Mouse (Mus musculus): ENCODE measurements at regions not wholly inside any gene's neighbourhood (a gene's known extent, or its start where the extent isn't known, plus 50 kb on each side); places are given as distances from the start of the nearest gene placed in this dataset.

DNA sequence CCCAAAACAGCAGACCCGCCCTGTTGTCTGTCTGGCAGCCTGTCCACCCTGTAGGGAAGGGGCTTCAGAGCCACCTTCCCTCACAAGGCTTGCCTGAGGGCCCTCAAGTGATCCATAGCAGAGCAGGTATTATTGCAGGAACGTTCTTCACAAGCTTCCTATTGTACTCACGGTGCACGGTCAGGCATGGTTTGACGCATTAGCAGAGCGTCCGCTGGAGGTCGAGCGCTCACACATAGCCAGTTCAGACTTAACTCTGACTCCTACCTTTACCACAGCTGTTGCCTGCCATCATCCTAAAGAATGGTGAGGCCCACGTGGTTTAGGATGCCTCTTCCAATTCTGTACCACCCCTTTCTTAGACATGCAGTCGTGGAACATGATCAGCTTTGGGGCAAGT is 71.1 kb downstream of the Mcfd2 start:
- TF ChIP-seq EP300 (IDR thresholded peaks at IDR 0.05; ENCODE audit: low read depth) (no peak), CTCF (IDR thresholded peaks at IDR 0.05; ENCODE audit: low read depth) (no peak)
- ATAC-seq (no peak), DNase-seq (no peak)
- no peaks in the 10 kb centered on the region for H3K36me3 ChIP-seq (replicated peaks; ENCODE audit: insufficient read depth, low read length)
- 69% methylated on average over 11 of the region's 11 CpGs for WGBS (ENCODE audit: insufficient replicate concordance)
- H3K4me3 ChIP-seq (ENCODE audit: low read depth, low read length): no peak overlapping the region
- no peak overlapping the region for H3K4me2 ChIP-seq (ENCODE audit: low read depth, low read length)
- H3K9me3 ChIP-seq (ENCODE audit: low read length): no peaks in the 10 kb centered on the region
- H3K27me3 ChIP-seq (ENCODE audit: insufficient read depth, low read length): no peaks in the 10 kb centered on the region
- no peak overlapping the region for H3K9ac ChIP-seq (replicated peaks)
- H3K4me1 ChIP-seq (ENCODE audit: insufficient read depth): no peaks in the 10 kb centered on the region
- no peak overlapping the region for H3K27ac ChIP-seq (ENCODE audit: low read depth)

DNA sequence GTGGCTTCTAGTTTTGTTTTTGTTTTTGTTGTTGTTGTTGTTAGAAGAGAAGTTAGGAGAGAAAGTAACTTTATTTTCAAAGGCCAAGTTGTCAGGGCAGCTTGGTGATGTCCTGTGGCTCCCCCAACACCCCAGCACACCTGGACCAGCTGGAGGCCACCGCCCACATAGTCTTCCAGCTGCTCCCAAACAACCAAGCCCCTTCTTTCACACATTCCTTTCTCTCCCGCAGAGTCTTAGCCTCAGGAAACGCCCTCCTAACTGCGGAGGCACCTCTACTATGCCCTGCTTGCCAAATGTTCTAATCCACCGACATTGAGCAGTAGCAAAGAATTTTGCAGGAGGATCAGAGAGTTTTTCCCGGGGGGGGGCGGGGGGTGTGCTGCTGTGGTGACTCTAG is 72.3 kb downstream of the Mcfd2 start:
- H3K27me3 ChIP-seq (ENCODE audit: insufficient read depth, low read length): no peaks in the 10 kb centered on the region
- no peak overlapping the region for H3K4me3 ChIP-seq (ENCODE audit: low read depth, low read length)
- no peaks in the 10 kb centered on the region for H3K4me1 ChIP-seq (ENCODE audit: insufficient read depth)
- no peaks in the 10 kb centered on the region for H3K9me3 ChIP-seq (ENCODE audit: low read length)
- DNase-seq (no peak), ATAC-seq (no peak)
- no peak overlapping the region for H3K27ac ChIP-seq (ENCODE audit: low read depth)
- no peak overlapping the region for H3K4me2 ChIP-seq (ENCODE audit: low read depth, low read length)
- no peak overlapping the region for H3K9ac ChIP-seq (replicated peaks)
- no peaks in the 10 kb centered on the region for H3K36me3 ChIP-seq (replicated peaks; ENCODE audit: insufficient read depth, low read length)
- TF ChIP-seq CTCF (IDR thresholded peaks at IDR 0.05; ENCODE audit: low read depth): no peak
- TF ChIP-seq EP300 (IDR thresholded peaks at IDR 0.05; ENCODE audit: low read depth): no peak
- 36% methylated on average over 7 of the region's 7 CpGs for WGBS (ENCODE audit: insufficient replicate concordance)

DNA sequence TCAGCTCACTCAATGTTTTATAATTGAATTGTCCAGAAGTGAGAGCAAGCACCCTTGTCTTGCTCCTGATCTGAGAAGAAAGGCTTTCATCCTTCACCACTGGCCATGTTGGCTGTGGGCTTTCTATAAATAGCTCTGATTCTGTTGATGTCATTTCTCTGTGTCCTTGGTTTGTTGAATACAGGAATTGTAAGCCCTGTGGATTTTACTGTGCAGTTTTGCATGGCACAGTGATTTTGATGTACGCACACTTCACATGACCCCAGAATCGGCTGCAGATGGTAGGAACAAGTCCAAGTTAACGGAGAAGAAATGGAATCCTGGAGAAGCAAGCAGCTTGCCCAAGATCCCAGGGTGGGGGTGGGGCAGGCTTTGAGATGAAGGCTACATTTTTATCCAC is 76.1 kb downstream of the Mcfd2 start:
- Histone ChIP-seq H3K4me1 (ENCODE audit: insufficient read depth) (no peaks in the 10 kb centered on the region), H3K9me3 (ENCODE audit: low read length) (no peaks in the 10 kb centered on the region), H3K4me3 (ENCODE audit: low read depth, low read length) (no peak overlapping the region), H3K27me3 (ENCODE audit: insufficient read depth, low read length) (no peaks in the 10 kb centered on the region), H3K27ac (ENCODE audit: low read depth) (no peak overlapping the region), H3K9ac (replicated peaks) (no peak overlapping the region), H3K36me3 (replicated peaks; ENCODE audit: insufficient read depth, low read length) (no peaks in the 10 kb centered on the region), H3K4me2 (ENCODE audit: low read depth, low read length) (no peak overlapping the region)
- no peak for TF ChIP-seq EP300 (IDR thresholded peaks at IDR 0.05; ENCODE audit: low read depth)
- no peak for TF ChIP-seq CTCF (IDR thresholded peaks at IDR 0.05; ENCODE audit: low read depth)
- ATAC-seq: no peak
- DNase-seq: no peak
- 77% methylated on average over 3 of the region's 3 CpGs for WGBS (ENCODE audit: insufficient replicate concordance)
